Mouse (Mus musculus) midbrain, embryonic 14.5 days (tissue): Measurements from ENCODE around the gene Fam57b. TPM values are rescaled to one million over a fixed set of nuclear protein-coding genes. Genes with fewer than 3 reads are reported as not detected.

Experiments
- ATAC-seq: fragments of 200-750 bp; cut with Nextera tagmentation; 2 replicates; pipeline ENCODE4 v1.8.0; 2017; ENCODE audit warnings: moderate number of reproducible peaks, moderate library complexity; ENCODE audit not compliant: low FRiP score, low TSS enrichment
- DNase-seq: peaks from one replicate; pipeline ENCODE4 v3.0.0-alpha.2; 2015
- H3K27ac ChIP-seq: fragments of 300-500 bp; sonication (generic); replicated peaks from 2 replicates; pipeline ENCODE4 v1.5.1; 2014; ENCODE audit warnings: mild to moderate bottlenecking, low read depth, low read length, moderate library complexity
- H3K27me3 ChIP-seq: fragments of 300-500 bp; sonication (generic); 2 replicates; pipeline ENCODE4 v1.6.1; 2014; ENCODE audit warnings: low read length, control low read depth, mixed read lengths; ENCODE audit not compliant: control insufficient read depth, insufficient read depth
- H3K36me3 ChIP-seq: fragments of 300-500 bp; sonication (generic); 2 replicates; pipeline ENCODE4 v1.6.1; 2014; ENCODE audit warnings: low read length, control low read depth; ENCODE audit not compliant: control insufficient read depth, insufficient read depth
- H3K4me1 ChIP-seq: fragments of 300-500 bp; sonication (generic); 2 replicates; pipeline ENCODE4 v1.6.1; 2014; ENCODE audit warnings: mild to moderate bottlenecking, antibody characterized with exemption, low read length, control low read depth; ENCODE audit not compliant: control insufficient read depth, insufficient read depth
- H3K4me2 ChIP-seq: fragments of 300-500 bp; sonication (generic); 2 replicates; pipeline ENCODE4 v1.6.1; 2014; ENCODE audit warnings: mild to moderate bottlenecking, low read length, moderate library complexity
- H3K4me3 ChIP-seq: fragments of 300-500 bp; sonication (generic); replicated peaks from 2 replicates; pipeline ENCODE4 v1.5.1; 2014; ENCODE audit warnings: low read depth, low read length
- H3K9ac ChIP-seq: fragments of 300-500 bp; sonication (generic); replicated peaks from 2 replicates; pipeline ENCODE4 v1.6.1; 2014; ENCODE audit warnings: mild to moderate bottlenecking, low read length, moderate library complexity
- H3K9me3 ChIP-seq: fragments of 300-500 bp; sonication (generic); 2 replicates; pipeline ENCODE4 v1.6.1; 2016; ENCODE audit warnings: low read length, control low read depth, mixed read lengths; ENCODE audit not compliant: control insufficient read depth
- WGBS: fragments of 180-500 bp; shearing (Covaris S2); extraction: QIAGEN DNeasy Blood & Tissue Kit; methylation state at CpG from one replicate; pipeline ENCODE4 v1.1.7; 2014; 5-methylcytosine and 5-hydroxymethylcytosine counted together
- polyA plus RNA-seq: library from polyadenylated mRNA; unstranded; fragments of >200 nt; fragmentation: Nextera tagmentation; extraction: Ambion mirVana; gene quantifications from 2 replicates; pipeline ENCODE4 v1.2.1, GENCODE M21; 2014

Gene Fam57b
- polyA plus RNA-seq, 1 experiment from 2014 or later, result 51.6 TPM

DNA sequence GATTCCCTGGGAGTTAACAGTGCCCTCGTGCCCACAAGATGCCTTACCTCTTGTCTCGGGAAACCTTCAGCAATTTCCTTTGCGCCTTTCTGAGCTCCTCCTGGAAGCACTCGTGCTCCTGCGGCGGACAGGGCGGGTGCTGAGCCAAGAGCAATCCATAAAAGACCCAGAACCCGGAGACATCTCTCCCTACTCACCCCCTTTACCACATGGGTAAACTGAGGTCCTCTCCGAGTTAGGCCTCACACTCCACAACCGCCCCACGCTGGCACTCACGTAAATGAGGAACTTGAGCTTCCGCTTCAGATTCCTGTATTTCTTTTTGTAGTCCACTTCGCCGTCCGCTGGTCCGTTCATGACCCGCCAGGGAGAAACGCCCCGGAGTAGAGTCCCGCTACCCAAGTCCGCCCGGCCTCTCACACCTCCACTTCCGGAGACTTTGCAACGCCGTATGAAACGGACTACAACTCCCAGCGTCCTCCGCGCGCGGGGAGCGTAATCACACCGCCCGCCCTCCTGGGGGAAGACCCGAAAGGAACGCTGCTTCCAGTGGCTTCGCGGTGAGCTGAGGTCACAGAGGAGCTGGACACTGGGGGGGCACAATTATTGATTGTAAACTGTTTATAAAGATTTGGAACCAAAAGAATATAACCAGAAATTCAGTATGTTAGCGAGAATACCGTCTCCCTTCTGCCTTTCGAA lies 64.1 kb downstream of the Fam57b start, which contains the start of gene Hirip3:
Gene Hirip3 (plus strand): TSS at position 544 of the 702 bp plus-strand sequence.
- Histone ChIP-seq H3K36me3 (peaks cover 53% of the 10 kb centered on the region), H3K27me3 (no peaks in the 10 kb centered on the region), H3K4me3 (peak within 1 kb of the TSS; percentile 61), H3K4me2 (peak within 1 kb of the TSS; percentile 89), H3K4me1 (peaks cover 21% of the 10 kb centered on the region), H3K9me3 (no peaks in the 10 kb centered on the region), H3K9ac (peak within 1 kb of the TSS; percentile 59), H3K27ac (peak within 1 kb of the TSS; percentile 75)
- peak; percentile 98 for DNase-seq
- peak; percentile 91 for ATAC-seq
- WGBS, result 3% methylated on average over 42 of the region's 42 CpGs

GRCm38 (mm10) chr7:126862147-126862784 lies 64.8 kb downstream of the Fam57b start, which contains the start of gene Ino80e:
Gene Ino80e (minus strand): TSS chr7:126862377.
- WGBS, result under 1% methylated on average over 41 of the region's 41 CpGs
- H3K4me1 ChIP-seq, result peaks cover 21% of the 10 kb centered on the region
- peaks cover 53% of the 10 kb centered on the region for H3K36me3 ChIP-seq
- H3K27me3 ChIP-seq, result no peaks in the 10 kb centered on the region
- peak within 1 kb of the TSS; percentile 59 for H3K9ac ChIP-seq
- peak; percentile 69 for ATAC-seq
- H3K4me2 ChIP-seq, result peak within 1 kb of the TSS; percentile 89
- peak within 1 kb of the TSS; percentile 61 for H3K4me3 ChIP-seq
- no peaks in the 10 kb centered on the region for H3K9me3 ChIP-seq
- peak; percentile 99 for DNase-seq
- H3K27ac ChIP-seq, result peak within 1 kb of the TSS; percentile 75

- H3K9me3 ChIP-seq, result no peaks in the 10 kb centered on the region
- H3K36me3 ChIP-seq, result peaks cover 56% of the 10 kb centered on the region
Measured at GRCm38 (mm10) chr7:126863791-126864190, 66.3 kb downstream of the Fam57b start.

DNA sequence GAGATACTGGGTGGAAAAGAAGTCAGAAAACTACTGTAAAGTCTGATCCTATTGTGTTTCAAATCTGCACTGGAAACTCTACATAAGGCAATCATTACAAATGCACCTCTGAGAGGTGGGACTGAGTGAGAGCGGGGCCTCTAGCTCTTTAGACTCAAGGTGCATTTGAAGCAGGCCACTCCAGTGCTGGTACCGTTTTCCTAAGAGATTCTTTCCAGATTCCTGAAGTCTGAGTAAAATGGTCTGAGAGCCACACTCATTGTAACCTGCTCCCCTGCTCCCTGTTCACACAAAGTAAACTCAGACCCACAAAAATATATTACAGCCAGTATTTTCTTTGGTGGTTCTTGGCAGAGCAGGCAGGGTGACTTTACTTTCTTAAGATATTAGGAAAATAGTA lies 70.1 kb downstream of the Fam57b start:
- no peaks in the 10 kb centered on the region for H3K9me3 ChIP-seq
- DNase-seq (no peak), ATAC-seq (no peak)
- no peaks in the 10 kb centered on the region for H3K27me3 ChIP-seq
- H3K9ac ChIP-seq, result no peak overlapping the region
- no peak overlapping the region for H3K4me2 ChIP-seq
- no peak overlapping the region for H3K27ac ChIP-seq
- peaks cover 88% of the 10 kb centered on the region for H3K36me3 ChIP-seq
- 91% methylated on average over 2 of the region's 2 CpGs for WGBS
- H3K4me3 ChIP-seq, result no peak overlapping the region
- H3K4me1 ChIP-seq, result peaks cover 14% of the 10 kb centered on the region

More at GRCm38 (mm10) chr7:126863791-126864190, 66.3 kb downstream of the Fam57b start:
- DNase-seq (no peak), ATAC-seq (no peak)
- Histone ChIP-seq H3K4me3 (0 out of 2 replicates have a peak overlapping the region, but pooled peaks have one; percentile 61), H3K4me2 (peak overlapping the region; percentile 89), H3K4me1 (peaks cover 21% of the 10 kb centered on the region), H3K27me3 (no peaks in the 10 kb centered on the region), H3K9ac (peak overlapping the region; percentile 59; the same call in 1 of the 2 replicates), H3K27ac (no peak overlapping the region; the same call in 1 of the 2 replicates)
- WGBS, result 64% methylated on average over 6 of the region's 6 CpGs

DNA sequence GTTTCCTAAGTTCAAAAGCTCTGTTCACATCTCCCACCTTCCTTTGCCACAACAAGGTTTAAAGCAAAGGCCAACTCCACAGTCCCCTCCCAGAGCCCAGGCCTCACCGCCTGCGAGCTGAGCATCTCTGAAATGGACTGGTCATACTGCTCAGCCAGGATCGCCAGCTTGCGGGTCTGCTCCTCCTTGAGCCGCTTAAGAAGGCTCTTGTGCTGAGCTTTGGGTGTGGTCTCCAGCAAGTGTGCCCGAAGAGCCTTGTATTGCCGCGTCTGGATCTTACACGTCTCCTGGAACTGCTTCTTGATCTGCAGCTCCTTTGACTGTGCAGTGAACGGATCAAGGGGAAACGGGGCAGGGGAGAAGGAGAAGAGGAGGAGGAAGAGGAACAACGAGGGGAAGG lies 70.5 kb downstream of the Fam57b start:
- Histone ChIP-seq H3K27me3 (no peaks in the 10 kb centered on the region), H3K4me2 (no peak overlapping the region), H3K9me3 (no peaks in the 10 kb centered on the region), H3K27ac (no peak overlapping the region), H3K9ac (no peak overlapping the region), H3K4me1 (peaks cover 9% of the 10 kb centered on the region), H3K4me3 (no peak overlapping the region), H3K36me3 (peaks cover 93% of the 10 kb centered on the region)
- WGBS, result 90% methylated on average over 12 of the region's 12 CpGs
- DNase-seq (no peak), ATAC-seq (no peak)

DNA sequence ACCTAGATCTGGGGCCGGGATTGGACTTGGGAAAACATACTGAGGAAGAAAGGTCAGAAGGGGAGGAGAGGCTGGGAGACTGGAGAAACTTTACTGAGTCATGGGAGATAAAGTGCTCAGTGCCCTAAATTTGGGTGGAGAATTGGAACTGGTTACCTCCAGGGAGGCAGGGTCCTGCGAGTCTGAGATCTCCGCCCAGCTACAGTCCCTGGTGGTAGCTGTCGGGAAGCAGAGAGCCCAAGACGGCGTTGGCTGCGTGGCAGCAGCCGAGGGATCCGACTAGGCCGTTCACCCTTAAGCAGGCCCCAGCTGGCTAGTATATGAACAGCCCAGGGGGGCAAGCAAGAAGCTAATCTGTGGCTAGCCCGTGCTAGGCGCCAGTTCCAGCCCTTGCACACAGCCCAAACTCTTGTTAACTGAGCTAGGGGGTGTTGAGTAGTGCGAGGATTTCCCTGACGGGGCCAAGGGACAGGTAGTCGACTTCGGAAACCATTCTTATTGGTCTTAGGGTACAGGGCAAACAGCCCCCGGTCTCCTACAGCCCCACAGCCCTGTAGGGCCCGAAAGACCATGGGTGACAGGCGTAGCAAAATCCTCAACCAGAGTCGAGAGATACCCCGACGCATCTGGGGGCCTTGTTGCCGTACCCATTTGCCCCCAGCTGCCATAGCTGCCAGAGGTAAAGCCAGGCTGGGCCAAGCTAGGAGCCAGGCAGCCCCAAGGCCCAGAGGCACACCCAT lies 72.5 kb downstream of the Fam57b start:
- H3K4me2 ChIP-seq, result no peak overlapping the region
- DNase-seq (no peak), ATAC-seq (no peak)
- H3K4me3 ChIP-seq, result no peak overlapping the region
- WGBS, result 91% methylated on average over 23 of the region's 23 CpGs
- H3K9ac ChIP-seq, result no peak overlapping the region
- no peak overlapping the region for H3K27ac ChIP-seq
- no peaks in the 10 kb centered on the region for H3K27me3 ChIP-seq
- peaks cover 99% of the 10 kb centered on the region for H3K36me3 ChIP-seq
- no peaks in the 10 kb centered on the region for H3K4me1 ChIP-seq
- H3K9me3 ChIP-seq, result no peaks in the 10 kb centered on the region

DNA sequence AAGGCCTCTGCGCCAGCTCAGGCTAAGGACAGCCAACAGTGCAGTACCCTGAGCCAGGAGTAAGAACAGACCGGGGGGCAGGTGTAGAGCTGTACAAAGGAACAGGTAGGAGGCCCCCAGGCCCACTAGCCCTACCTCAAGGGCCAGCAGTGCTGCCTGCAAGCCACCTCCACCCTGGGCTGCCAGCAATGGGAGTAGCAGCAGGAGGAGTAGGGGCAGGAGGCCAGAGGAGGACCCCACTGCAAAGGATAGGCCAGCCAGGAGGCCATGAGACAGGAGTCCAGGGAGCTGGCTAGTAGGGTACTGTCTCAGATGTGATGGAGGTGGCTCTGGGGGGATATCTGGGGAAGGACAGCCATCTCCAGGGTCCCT lies 73.0 kb downstream of the Fam57b start:
- Histone ChIP-seq H3K4me2 (no peak overlapping the region), H3K4me1 (no peaks in the 10 kb centered on the region), H3K9ac (no peak overlapping the region), H3K36me3 (peaks cover 100% of the 10 kb centered on the region), H3K9me3 (no peaks in the 10 kb centered on the region), H3K4me3 (no peak overlapping the region), H3K27me3 (no peaks in the 10 kb centered on the region), H3K27ac (no peak overlapping the region)
- ATAC-seq (no peak), DNase-seq (no peak)
- WGBS, result 100% methylated on average over 2 of the region's 2 CpGs

DNA sequence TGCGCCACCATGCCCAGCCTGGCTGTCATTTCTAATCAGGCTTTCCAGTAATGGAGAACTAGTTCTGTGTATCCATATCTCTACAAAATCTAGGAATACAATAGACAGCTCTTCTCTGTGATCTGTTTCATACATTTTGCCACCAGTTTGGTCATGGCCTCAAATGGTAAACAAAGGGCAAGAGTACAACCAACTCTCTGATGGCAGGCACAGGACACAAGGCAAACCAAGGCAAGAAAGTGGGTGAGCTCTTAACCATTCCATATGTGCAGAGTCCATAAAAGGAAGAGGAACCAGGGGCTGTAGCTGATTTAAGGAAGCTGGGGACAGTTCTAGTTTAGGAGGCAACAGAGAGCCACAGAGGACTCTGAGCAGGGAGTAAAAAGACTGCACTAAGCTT lies 79.8 kb downstream of the Fam57b start:
- Histone ChIP-seq H3K27me3 (no peaks in the 10 kb centered on the region), H3K9me3 (no peaks in the 10 kb centered on the region), H3K4me2 (no peak overlapping the region), H3K9ac (no peak overlapping the region), H3K27ac (no peak overlapping the region), H3K36me3 (peaks cover 86% of the 10 kb centered on the region), H3K4me1 (peaks cover 17% of the 10 kb centered on the region), H3K4me3 (no peak overlapping the region)
- WGBS, result 100% methylated on average over 1 of the region's 1 CpGs
- DNase-seq (no peak), ATAC-seq (no peak)
